Mouse (Mus musculus) heart, postnatal 14 days (tissue): Measurements from ENCODE around the gene Zfp414. TPM values are rescaled to one million over a fixed set of nuclear protein-coding genes. Genes with fewer than 3 reads are reported as not detected.
"Not testable (repeated sequence)": the region's sequence is repeated elsewhere in the genome, so short reads cannot be mapped to it uniquely, and the experiment has no call there.

Source experiments
- DNase-seq, 2 experiments: peaks; one replicate each; pipeline ENCODE4 v3.0.0; 2021 to 2022
- intact Hi-C: fragments of 180-260 bp; cut with DNase I; formaldehyde crosslinking; loops from one replicate; pipeline ENCODE4 v1.15.1; 2025
- long read RNA-seq, 2 experiments: library from polyadenylated mRNA; stranded (forward); transcript quantifications; one replicate each; pipeline ENCODE4 v2.0.0; 2021
- total RNA-seq, 2 experiments: library from RNA; stranded (reverse); gene quantifications; 2 replicates each; pipeline ENCODE4 v1.2.3; 2021

Gene Zfp414
- total RNA-seq: 10 to 100 TPM; 12.8 to 15.5 TPM
- long read RNA-seq, experiment 1, transcript Zfp414-201 (6 exons, 1,197 nt): major isoform, 11 of 16 reads
- long read RNA-seq, experiment 1, partial matches to known transcripts: 2 of 16 reads
- long read RNA-seq, experiment 1, other reads (novel, unspliced or antisense): 1 of 16 reads
- long read RNA-seq, experiment 2, transcript Zfp414-201 (6 exons, 1,197 nt): major isoform, 13 of 15 reads
- long read RNA-seq, experiment 2, partial matches to known transcripts: 1 of 15 reads
- long read RNA-seq, experiment 2, other reads (novel, unspliced or antisense): 0 of 15 reads

- DNase-seq: peak; percentile 90 to 94
- intact Hi-C loops: no loop called here
Observed at GRCm38 (mm10) chr17:33628621-33629486, at the start of gene Zfp414. TSS of gene Zfp414 (plus strand) at chr17:33629090.

GRCm38 (mm10) chr17:33584061-33584460 is 44.8 kb upstream of the Zfp414 start:
- no peak for DNase-seq
- intact Hi-C loops: no loop called here

GRCm38 (mm10) chr17:33586011-33586410 is 42.9 kb upstream of the Zfp414 start:
- intact Hi-C loops: no loop called here

GRCm38 (mm10) chr17:33597271-33597670 is 31.6 kb upstream of the Zfp414 start:
- intact Hi-C loops: no loop called here
- DNase-seq: no peak

More at GRCm38 (mm10) chr17:33586011-33586410, 42.9 kb upstream of the Zfp414 start:
- DNase-seq: no peak

GRCm38 (mm10) chr17:33598506-33598905 is 30.4 kb upstream of the Zfp414 start:
- intact Hi-C loops: no loop called here
- DNase-seq: no peak

GRCm38 (mm10) chr17:33599836-33600475 is 28.9 kb upstream of the Zfp414 start:
- no peak for DNase-seq
- intact Hi-C loops: no loop called here

DNA sequence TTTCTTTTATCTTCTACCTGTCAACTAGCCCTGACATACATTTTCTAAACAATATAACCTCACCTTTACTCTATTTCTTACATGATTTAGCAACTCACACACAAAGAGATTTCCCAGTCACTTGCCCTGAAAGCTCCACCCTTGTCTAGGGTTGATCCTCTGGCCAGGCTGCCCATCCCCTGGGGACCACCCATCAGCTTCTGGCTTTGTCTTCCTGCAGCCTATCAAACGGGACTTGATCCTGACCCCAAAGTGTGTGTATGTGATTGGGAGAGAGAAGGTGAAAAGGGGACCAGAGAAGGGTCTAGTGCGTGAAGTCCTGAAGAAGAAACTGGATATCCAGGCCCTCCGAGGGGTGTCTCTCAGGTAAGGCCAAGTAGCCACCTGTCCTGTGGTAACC is 28.1 kb upstream of the Zfp414 start:
- DNase-seq: no peak
- intact Hi-C loops: no loop called here

GRCm38 (mm10) chr17:33601947-33602346 is 26.9 kb upstream of the Zfp414 start:
- intact Hi-C loops: no loop called here
- no peak for DNase-seq

DNA sequence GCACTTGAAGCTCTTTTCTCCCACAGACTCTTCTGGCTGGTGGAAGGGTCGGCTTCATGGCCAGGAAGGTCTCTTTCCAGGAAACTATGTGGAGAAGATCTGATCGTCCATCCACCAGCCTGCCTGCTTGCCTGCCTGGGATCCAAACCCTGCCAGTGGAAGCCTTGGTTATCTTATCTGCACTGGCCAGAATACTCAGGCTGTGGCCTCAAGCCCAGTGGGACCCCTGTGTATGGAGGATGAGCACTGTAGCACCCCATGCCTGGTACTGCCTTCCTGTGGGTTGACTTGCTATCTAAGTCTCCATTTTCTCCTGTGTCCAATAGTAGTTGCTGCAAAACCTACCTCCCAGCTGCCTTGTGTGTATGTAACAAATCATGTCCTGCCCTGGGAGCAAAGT is 21.6 kb upstream of the Zfp414 start:
- DNase-seq: no peak
- intact Hi-C loops: no loop called here

DNA sequence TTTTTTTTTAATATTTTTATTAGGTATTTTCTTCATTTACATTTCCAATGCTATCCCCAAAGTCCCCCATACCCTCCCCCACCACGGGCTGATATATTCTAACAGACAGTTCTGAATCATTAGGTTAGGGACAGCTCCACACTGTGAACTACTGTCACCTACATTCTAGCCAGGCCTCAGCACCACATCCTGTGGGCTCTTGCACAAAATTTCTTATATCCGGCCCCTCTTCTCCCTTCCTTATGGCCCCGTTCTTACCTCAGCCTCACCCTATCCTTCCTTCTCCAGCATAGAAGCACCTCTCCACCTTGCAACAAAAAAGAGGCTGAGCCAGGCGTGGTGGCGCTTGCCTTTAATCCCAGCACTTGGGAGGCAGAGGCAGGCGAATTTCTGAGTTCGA is 18.3 kb upstream of the Zfp414 start:
- DNase-seq: no peak
- intact Hi-C loops: no loop called here

GRCm38 (mm10) chr17:33613726-33614125 is 15.2 kb upstream of the Zfp414 start:
- intact Hi-C loops: loop anchor here (2.0 kb wide), 1 partner anchor 13 kb away; no protein-coding TSS in a partner anchor
- DNase-seq: not testable (repeated sequence)

DNA sequence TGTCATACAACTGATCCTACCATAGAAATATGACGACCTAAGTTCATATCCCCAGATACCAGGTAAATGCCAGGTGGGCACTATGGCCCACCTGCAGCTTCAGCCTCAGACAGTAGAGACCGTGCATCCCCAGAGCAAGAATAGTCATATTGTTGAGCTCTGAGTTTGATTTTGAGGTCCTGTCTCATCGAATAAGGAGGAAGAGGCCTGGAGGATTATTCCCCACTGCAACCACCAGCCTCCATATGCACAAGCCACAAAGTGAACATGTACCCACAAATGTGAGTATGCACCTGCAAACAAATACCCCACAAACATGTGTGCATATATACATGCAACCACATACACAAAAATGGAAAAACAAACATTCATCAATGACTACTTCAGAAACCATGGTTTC is 1.6 kb upstream of the Zfp414 start:
- intact Hi-C loops: loop anchor here (2.0 kb wide), 1 partner anchor 14 kb away; no protein-coding TSS in a partner anchor
- DNase-seq: no peak

- intact Hi-C loops: no loop called here
- DNase-seq: no peak
Observed at GRCm38 (mm10) chr17:33629487-33630125, 716 bp downstream of the Zfp414 start.

DNA sequence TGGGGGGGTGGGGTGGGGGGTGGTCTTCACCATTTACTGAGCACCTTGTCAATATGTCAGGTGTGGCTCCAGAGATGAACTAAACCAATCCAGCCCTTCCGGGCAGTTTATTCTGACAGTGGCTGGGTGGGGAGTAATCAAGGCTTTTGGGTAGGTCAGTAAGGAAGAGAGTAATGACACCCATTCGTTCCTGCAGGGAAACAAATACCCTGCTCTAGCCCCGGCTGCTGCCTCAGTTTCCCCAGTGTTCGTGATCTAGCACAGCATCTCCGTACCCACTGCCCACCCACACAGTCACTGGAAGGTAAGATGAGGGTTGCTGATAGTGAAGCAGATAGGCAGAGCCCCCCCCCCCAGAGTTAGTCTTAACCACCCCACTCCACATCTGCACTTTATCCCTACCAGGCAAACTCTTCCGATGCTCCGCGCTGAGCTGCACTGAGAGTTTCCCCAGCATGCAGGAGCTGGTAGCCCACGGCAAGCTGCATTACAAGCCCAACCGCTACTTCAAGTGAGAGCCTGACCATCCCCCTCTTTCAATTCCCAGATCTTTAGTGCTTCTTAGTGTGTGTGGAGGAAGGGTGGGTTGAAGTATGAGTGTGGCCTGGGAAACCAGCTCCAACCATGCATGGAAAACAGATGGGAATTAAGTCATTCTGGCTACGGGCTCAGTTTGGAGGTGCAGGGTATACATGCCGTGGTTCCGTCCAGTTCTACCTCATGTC is 1.4 kb downstream of the Zfp414 start:
- intact Hi-C loops: no loop called here
- no peak for DNase-seq

GRCm38 (mm10) chr17:33631236-33631635 is 2.3 kb downstream of the Zfp414 start:
- no peak for DNase-seq
- intact Hi-C loops: no loop called here

- DNase-seq: no peak
- intact Hi-C loops: no loop called here
Observed at GRCm38 (mm10) chr17:33631796-33632195, 2.9 kb downstream of the Zfp414 start.

DNA sequence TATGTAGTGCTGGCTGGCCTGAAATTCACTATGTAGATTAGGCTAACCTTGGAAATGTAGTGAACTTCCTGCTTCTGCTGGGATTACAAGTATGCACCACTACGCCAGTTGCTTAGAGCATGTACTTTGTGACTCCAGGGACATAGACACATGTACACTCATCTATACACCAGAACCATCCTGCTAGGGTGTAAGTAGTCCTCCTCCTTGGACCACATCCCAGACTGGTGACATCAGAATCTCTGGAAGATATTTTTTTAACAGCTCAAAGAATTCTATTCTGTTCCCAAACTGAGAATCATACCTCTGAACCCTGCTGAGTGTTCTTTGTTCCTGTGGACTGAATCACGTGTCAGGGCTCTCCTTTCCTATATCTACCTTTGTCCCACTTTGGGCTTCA is 8.1 kb downstream of the Zfp414 start:
- no peak for DNase-seq
- intact Hi-C loops: no loop called here

DNA sequence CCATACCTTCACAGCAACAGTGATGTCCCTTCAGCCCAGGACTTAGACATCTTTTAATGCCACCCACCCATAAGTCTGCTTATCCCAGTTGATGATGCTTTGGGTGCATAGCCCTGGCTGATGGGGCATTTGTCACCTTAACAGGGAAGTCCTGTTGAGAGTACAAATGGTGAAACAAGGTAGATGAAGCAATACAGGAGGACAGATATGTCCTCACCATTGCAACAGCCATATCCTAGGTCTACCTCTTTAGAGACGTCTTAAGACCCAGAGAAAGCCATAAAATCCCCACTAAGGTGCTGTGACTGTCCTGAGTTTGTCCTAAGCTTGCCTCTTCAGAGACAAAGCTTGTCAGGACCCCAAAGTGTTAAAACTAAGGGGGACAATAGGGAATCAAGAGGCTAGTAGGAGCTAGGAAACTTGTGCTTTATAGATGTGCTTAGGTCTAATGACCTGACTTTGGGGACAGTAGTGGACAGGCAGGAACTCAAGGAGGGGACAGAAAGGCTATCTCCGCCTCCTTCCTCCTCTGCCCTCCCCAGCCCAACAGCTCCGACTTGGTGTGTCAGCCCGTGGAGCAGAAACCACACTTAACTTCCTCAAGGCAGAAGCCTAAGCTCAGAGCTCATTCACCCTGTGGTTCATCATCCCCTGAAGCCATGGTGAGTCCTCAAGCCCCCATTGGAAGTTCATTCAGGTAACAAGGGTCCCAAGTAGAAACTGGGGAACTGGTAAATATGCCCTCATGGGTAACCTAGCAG is 8.8 kb downstream of the Zfp414 start, which contains the start of gene Pram1:
Gene Pram1, plus strand, starts transcription at position 541 of the 761 bp plus-strand sequence.
- intact Hi-C loops: no loop called here

GRCm38 (mm10) chr17:33639743-33640142 is 10.9 kb downstream of the Zfp414 start:
- no peak for DNase-seq
- intact Hi-C loops: no loop called here

More for the DNA sequence above, 8.8 kb downstream of the Zfp414 start, which contains the start of gene Pram1:
- DNase-seq: no peak
